Mouse (Mus musculus): ENCODE results near the gene Adipoq.
"Not testable (repeated sequence)": the region's sequence is repeated elsewhere in the genome, so short reads cannot be mapped to it uniquely, and the experiment has no call there.

Gene Adipoq

GRCm38 (mm10) chr16:23165441-23165840 lies 19.1 kb downstream of the Adipoq start:
- no peak for DNase-seq (ENCODE audit: low spot score)

- no peak for DNase-seq (ENCODE audit: low spot score)
Measured at GRCm38 (mm10) chr16:23166646-23167045, 20.3 kb downstream of the Adipoq start.

GRCm38 (mm10) chr16:23167079-23167478 lies 20.7 kb downstream of the Adipoq start:
- no peak for DNase-seq (ENCODE audit: low spot score)

GRCm38 (mm10) chr16:23170813-23171212 lies 24.5 kb downstream of the Adipoq start:
- no peak for DNase-seq (ENCODE audit: low spot score)

GRCm38 (mm10) chr16:23173904-23174303 lies 27.6 kb downstream of the Adipoq start:
- DNase-seq (ENCODE audit: low spot score): no peak

- no peak for DNase-seq (ENCODE audit: low spot score)
Measured at GRCm38 (mm10) chr16:23174855-23175254, 28.5 kb downstream of the Adipoq start.

GRCm38 (mm10) chr16:23175956-23176355 lies 29.6 kb downstream of the Adipoq start:
- no peak for DNase-seq (ENCODE audit: low spot score)

- no peak for DNase-seq (ENCODE audit: low spot score)
Measured at GRCm38 (mm10) chr16:23177856-23178255, 31.5 kb downstream of the Adipoq start.

- DNase-seq (ENCODE audit: low spot score): no peak
Measured at GRCm38 (mm10) chr16:23178796-23179195, 32.5 kb downstream of the Adipoq start.

GRCm38 (mm10) chr16:23179436-23179835 lies 33.1 kb downstream of the Adipoq start:
- not testable (repeated sequence) for DNase-seq (ENCODE audit: low spot score)

GRCm38 (mm10) chr16:23181054-23181453 lies 34.7 kb downstream of the Adipoq start:
- no peak for DNase-seq (ENCODE audit: low spot score)

GRCm38 (mm10) chr16:23181487-23181886 lies 35.2 kb downstream of the Adipoq start:
- no peak for DNase-seq (ENCODE audit: low spot score)

- no peak for DNase-seq (ENCODE audit: low spot score)
Measured at GRCm38 (mm10) chr16:23181942-23182597, 35.7 kb downstream of the Adipoq start.

GRCm38 (mm10) chr16:23185824-23186223 lies 39.5 kb downstream of the Adipoq start:
- DNase-seq (ENCODE audit: low spot score): no peak

GRCm38 (mm10) chr16:23186418-23186817 lies 40.1 kb downstream of the Adipoq start:
- DNase-seq (ENCODE audit: low spot score): no peak

GRCm38 (mm10) chr16:23187983-23188382 lies 41.6 kb downstream of the Adipoq start:
- no peak for DNase-seq (ENCODE audit: low spot score)

- DNase-seq (ENCODE audit: low spot score): no peak
Measured at GRCm38 (mm10) chr16:23189612-23190011, 43.3 kb downstream of the Adipoq start.

- no peak for DNase-seq (ENCODE audit: low spot score)
Measured at GRCm38 (mm10) chr16:23191560-23192242, 45.4 kb downstream of the Adipoq start.

- no peak for DNase-seq (ENCODE audit: low spot score)
Measured at GRCm38 (mm10) chr16:23195618-23196017, 49.3 kb downstream of the Adipoq start.

- no peak for DNase-seq (ENCODE audit: low spot score)
Measured at GRCm38 (mm10) chr16:23196296-23196695, 50.0 kb downstream of the Adipoq start.

- DNase-seq (ENCODE audit: low spot score): no peak
Measured at GRCm38 (mm10) chr16:23196791-23197190, 50.5 kb downstream of the Adipoq start.

- no peak for DNase-seq (ENCODE audit: low spot score)
Measured at GRCm38 (mm10) chr16:23201498-23201897, 55.2 kb downstream of the Adipoq start.
